Mouse (Mus musculus) embryonic facial prominence, embryonic 14.5 days (tissue): ENCODE data around the gene Dync1i1. TPM values are rescaled to one million over a fixed set of nuclear protein-coding genes. Genes with fewer than 3 reads are reported as not detected.

Experiments used
- ATAC-seq: fragments of 200-750 bp; cut with Nextera tagmentation; 2 replicates; pipeline ENCODE4 v1.8.0; 2017; ENCODE audit warnings: low read depth, moderate number of reproducible peaks, moderate TSS enrichment
- DNase-seq: peaks from one replicate; pipeline ENCODE4 v3.0.0-alpha.2; 2015; ENCODE audit warnings: low spot score
- H3K27ac ChIP-seq: fragments of 300-500 bp; sonication (generic); replicated peaks from 2 replicates; pipeline ENCODE4 v1.5.1; 2014; ENCODE audit warnings: low read depth, mild to moderate bottlenecking, low read length, moderate library complexity
- H3K27me3 ChIP-seq: fragments of 300-500 bp; sonication (generic); replicated peaks from 2 replicates; pipeline ENCODE4 v1.6.1; 2014; ENCODE audit warnings: low read length; ENCODE audit not compliant: control insufficient read depth, insufficient read depth
- H3K36me3 ChIP-seq: fragments of 300-500 bp; sonication (generic); 2 replicates; pipeline ENCODE4 v1.6.1; 2014; ENCODE audit warnings: low read length, mixed read lengths; ENCODE audit not compliant: control insufficient read depth, insufficient read depth
- H3K4me1 ChIP-seq: fragments of 300-500 bp; sonication (generic); 2 replicates; pipeline ENCODE4 v1.6.1; 2014; ENCODE audit warnings: antibody characterized with exemption, low read length; ENCODE audit not compliant: control insufficient read depth, insufficient read depth
- H3K4me2 ChIP-seq: fragments of 300-500 bp; sonication (generic); 2 replicates; pipeline ENCODE4 v1.6.1; 2014; ENCODE audit warnings: low read depth, mild to moderate bottlenecking, low read length, moderate library complexity, mixed read lengths
- H3K4me3 ChIP-seq: fragments of 300-500 bp; sonication (generic); 2 replicates; pipeline ENCODE4 v1.5.1; 2014; ENCODE audit warnings: low read depth, mild to moderate bottlenecking, low read length
- H3K9ac ChIP-seq: fragments of 300-500 bp; sonication (generic); 2 replicates; pipeline ENCODE4 v1.6.1; 2014; ENCODE audit warnings: low read depth, mild to moderate bottlenecking, low read length, moderate library complexity, mixed read lengths
- H3K9me3 ChIP-seq: fragments of 300-500 bp; sonication (generic); 2 replicates; pipeline ENCODE4 v1.6.1; 2016; ENCODE audit warnings: low read length; ENCODE audit not compliant: control insufficient read depth
- WGBS: fragments of 180-500 bp; shearing (Covaris S2); extraction: QIAGEN DNeasy Blood & Tissue Kit; methylation state at CpG from one replicate; pipeline ENCODE4 v1.1.7; 2014; 5-methylcytosine and 5-hydroxymethylcytosine counted together
- polyA plus RNA-seq: library from polyadenylated mRNA; unstranded; fragments of >200 nt; fragmentation: Nextera tagmentation; extraction: Ambion mirVana; gene quantifications from 2 replicates; pipeline ENCODE4 v1.2.1, GENCODE M21; 2014

Dync1i1 gene
- polyA plus RNA-seq, 1 experiment from 2014 or later: 14.3 TPM

- Histone ChIP-seq H3K9me3 (no peaks in the 10 kb centered on the region), H3K9ac (no peak overlapping the region), H3K36me3 (no peaks in the 10 kb centered on the region), H3K4me3 (no peak overlapping the region), H3K27me3 (no peaks in the 10 kb centered on the region), H3K4me2 (no peak overlapping the region), H3K27ac (no peak overlapping the region), H3K4me1 (no peaks in the 10 kb centered on the region)
- ATAC-seq (no peak), DNase-seq (no peak)
- 70% methylated on average over 7 of the region's 7 CpGs for WGBS
Measured at GRCm38 (mm10) chr6:5790607-5791006, 65.2 kb downstream of the Dync1i1 start.

- Histone ChIP-seq H3K36me3 (no peaks in the 10 kb centered on the region), H3K4me3 (no peak overlapping the region), H3K4me1 (no peaks in the 10 kb centered on the region), H3K9me3 (no peaks in the 10 kb centered on the region), H3K4me2 (no peak overlapping the region), H3K27me3 (no peaks in the 10 kb centered on the region), H3K27ac (no peak overlapping the region), H3K9ac (no peak overlapping the region)
- no peak for DNase-seq
- WGBS: 71% methylated on average over 5 of the region's 5 CpGs
- ATAC-seq: no peak
Measured at GRCm38 (mm10) chr6:5794106-5794753, 68.8 kb downstream of the Dync1i1 start.

GRCm38 (mm10) chr6:5795314-5795713, 69.9 kb downstream of the Dync1i1 start:
- Histone ChIP-seq H3K4me1 (no peaks in the 10 kb centered on the region), H3K27ac (no peak overlapping the region), H3K9me3 (no peaks in the 10 kb centered on the region), H3K4me3 (no peak overlapping the region), H3K4me2 (no peak overlapping the region), H3K9ac (no peak overlapping the region), H3K27me3 (no peaks in the 10 kb centered on the region), H3K36me3 (no peaks in the 10 kb centered on the region)
- 78% methylated on average over 2 of the region's 2 CpGs for WGBS
- ATAC-seq: no peak
- no peak for DNase-seq

GRCm38 (mm10) chr6:5802124-5802839, 76.8 kb downstream of the Dync1i1 start:
- H3K9ac ChIP-seq: no peak overlapping the region
- no peak overlapping the region for H3K27ac ChIP-seq
- DNase-seq (peak; percentile 86), ATAC-seq (peak; percentile 85)
- H3K4me1 ChIP-seq: peaks cover 5% of the 10 kb centered on the region; the same call in 1 of the 2 replicates
- H3K36me3 ChIP-seq: no peaks in the 10 kb centered on the region
- H3K27me3 ChIP-seq: no peaks in the 10 kb centered on the region
- no peak overlapping the region for H3K4me3 ChIP-seq
- no peak overlapping the region for H3K4me2 ChIP-seq
- no peaks in the 10 kb centered on the region for H3K9me3 ChIP-seq
- 46% methylated on average over 6 of the region's 6 CpGs for WGBS

- no peak overlapping the region for H3K27ac ChIP-seq
- no peaks in the 10 kb centered on the region for H3K27me3 ChIP-seq
- H3K9me3 ChIP-seq: no peaks in the 10 kb centered on the region
- H3K4me3 ChIP-seq: no peak overlapping the region
- 36% methylated on average over 11 of the region's 11 CpGs for WGBS
- H3K9ac ChIP-seq: no peak overlapping the region
- no peaks in the 10 kb centered on the region for H3K36me3 ChIP-seq
- peaks cover 5% of the 10 kb centered on the region; the same call in 1 of the 2 replicates for H3K4me1 ChIP-seq
- H3K4me2 ChIP-seq: no peak overlapping the region
- ATAC-seq (peak; percentile 26; the same call in 1 of the 2 replicates), DNase-seq (peak; percentile 65)
Measured at GRCm38 (mm10) chr6:5802840-5803491, 77.5 kb downstream of the Dync1i1 start.

GRCm38 (mm10) chr6:5808008-5808421, 82.6 kb downstream of the Dync1i1 start:
- WGBS: 36% methylated on average over 3 of the region's 3 CpGs
- Histone ChIP-seq H3K27me3 (no peaks in the 10 kb centered on the region), H3K27ac (no peak overlapping the region), H3K9me3 (no peaks in the 10 kb centered on the region), H3K9ac (no peak overlapping the region), H3K4me3 (no peak overlapping the region), H3K4me1 (peaks cover 5% of the 10 kb centered on the region; the same call in 1 of the 2 replicates), H3K36me3 (no peaks in the 10 kb centered on the region), H3K4me2 (no peak overlapping the region)
- ATAC-seq (no peak), DNase-seq (no peak)

GRCm38 (mm10) chr6:5812076-5812475, 86.6 kb downstream of the Dync1i1 start:
- Histone ChIP-seq H3K9ac (no peak overlapping the region), H3K4me3 (no peak overlapping the region), H3K4me1 (no peaks in the 10 kb centered on the region; the same call in 1 of the 2 replicates), H3K4me2 (no peak overlapping the region), H3K36me3 (no peaks in the 10 kb centered on the region), H3K9me3 (no peaks in the 10 kb centered on the region), H3K27me3 (no peaks in the 10 kb centered on the region; the same call in 1 of the 2 replicates), H3K27ac (no peak overlapping the region)
- WGBS: 47% methylated on average over 1 of the region's 1 CpGs
- ATAC-seq: no peak
- DNase-seq: no peak

- Histone ChIP-seq H3K4me1 (0 out of 2 replicates have a peak, but pooled peaks cover 4% of the 10 kb centered on the region), H3K36me3 (no peaks in the 10 kb centered on the region), H3K9me3 (no peaks in the 10 kb centered on the region), H3K27me3 (no peaks in the 10 kb centered on the region; the same call in 1 of the 2 replicates), H3K4me2 (no peak overlapping the region), H3K27ac (no peak overlapping the region), H3K4me3 (no peak overlapping the region), H3K9ac (no peak overlapping the region)
- ATAC-seq: no peak
- DNase-seq: no peak
- 81% methylated on average over 3 of the region's 3 CpGs for WGBS
Measured at GRCm38 (mm10) chr6:5819674-5820073, 94.2 kb downstream of the Dync1i1 start.
